Mouse (Mus musculus) cerebellum, adult 11 months (tissue): ENCODE measurements around the gene Tmem158.

Source experiments
- DNase-seq: peaks from one replicate; pipeline ENCODE4 v3.0.0; 2022

The Tmem158 gene

DNA sequence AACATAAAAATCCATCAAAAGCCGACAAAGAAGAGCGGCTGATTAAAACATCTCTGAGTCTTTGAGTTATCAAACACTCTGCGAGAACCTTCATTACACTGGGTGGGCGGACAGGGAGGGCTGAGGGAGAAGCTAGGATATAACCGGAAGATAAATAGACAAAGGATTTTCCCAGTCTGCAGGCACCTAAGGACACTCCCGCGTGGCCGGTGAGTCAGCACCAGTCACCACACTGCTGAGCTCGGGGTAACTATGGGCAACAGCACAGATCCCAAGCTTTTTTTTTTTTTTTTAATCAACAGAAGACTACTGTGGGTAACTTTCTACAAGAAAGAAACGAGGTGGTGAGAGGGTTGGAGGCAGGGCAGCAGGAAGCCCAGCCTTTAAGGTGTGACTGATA, 16.6 kb downstream of the Tmem158 start:
- no peak for DNase-seq

DNA sequence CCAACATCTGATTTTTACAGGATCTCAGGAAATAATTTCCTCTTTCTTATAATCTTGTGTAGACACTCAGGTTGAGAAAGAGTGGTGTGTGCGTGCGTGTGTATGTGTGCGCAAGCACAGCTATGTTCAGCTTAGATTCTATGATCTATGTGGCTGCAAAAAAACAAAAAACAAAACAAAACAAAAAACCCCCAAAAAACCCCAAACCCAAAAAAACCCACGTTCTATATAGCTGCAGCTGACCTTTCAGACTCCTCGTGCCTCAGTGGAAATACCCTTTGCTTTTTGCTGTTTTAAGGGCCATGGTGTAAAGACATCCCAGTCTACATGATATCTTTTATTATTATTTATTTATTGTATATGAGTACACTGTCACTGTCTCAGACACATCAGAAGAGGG, 19.4 kb downstream of the Tmem158 start:
- no peak for DNase-seq

DNA sequence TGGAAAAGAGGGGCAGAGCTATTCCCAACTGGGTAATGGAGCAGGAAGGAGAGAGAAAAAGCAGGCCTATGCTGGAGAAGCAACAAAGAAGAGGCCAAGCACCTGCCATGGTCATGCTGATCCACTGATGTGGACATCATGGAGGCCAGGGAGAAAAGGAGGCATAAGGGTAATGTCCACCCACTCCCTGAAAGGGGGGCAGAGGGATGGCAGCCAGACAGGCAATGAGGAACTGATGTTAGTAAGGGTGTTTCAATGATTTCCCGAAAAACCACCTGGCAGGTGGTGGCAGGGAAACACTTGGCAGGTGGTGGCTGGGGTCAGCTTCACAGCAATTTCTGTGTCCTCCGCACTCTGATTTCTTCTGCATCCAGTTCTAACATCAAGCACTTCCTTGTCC, 19.8 kb downstream of the Tmem158 start:
- no peak for DNase-seq

DNA sequence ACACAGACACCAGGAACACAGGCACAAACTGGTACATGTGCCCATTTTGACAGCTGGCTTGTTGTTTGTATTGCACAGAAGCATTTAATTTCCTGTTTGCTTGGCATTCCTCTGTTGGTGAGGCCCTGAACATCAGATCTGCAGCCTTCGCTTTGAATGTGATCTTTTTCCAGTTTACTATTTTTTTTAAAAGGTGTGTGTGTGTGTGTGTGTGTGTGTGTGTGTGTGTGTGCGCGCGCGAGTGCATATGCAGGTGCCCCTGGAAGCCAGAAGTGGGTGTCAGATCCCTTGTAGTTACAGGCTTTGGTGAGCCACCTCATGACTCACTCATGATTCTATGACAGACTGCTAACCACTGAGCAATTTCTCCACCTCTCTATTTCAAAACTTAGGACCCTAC, 20.3 kb downstream of the Tmem158 start:
- DNase-seq, result no peak

DNA sequence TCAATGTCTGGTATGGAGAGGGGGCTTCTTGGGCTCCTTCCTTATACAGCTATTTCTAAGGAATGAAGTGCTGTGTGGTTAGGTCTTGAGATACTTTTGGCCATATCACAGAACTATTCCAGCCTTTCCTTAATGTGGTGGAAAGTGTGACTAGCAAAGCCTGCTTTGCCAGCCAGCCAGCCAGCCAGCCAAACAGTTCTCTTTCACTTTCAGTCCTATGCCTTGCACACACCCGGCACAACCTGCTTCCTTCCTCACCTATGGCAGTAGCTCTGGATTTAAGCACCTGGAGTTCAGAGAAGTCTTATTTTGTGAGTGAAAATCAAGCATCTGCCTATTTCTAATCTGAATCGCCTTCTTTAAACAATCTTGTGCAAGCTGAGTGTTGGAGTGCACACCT, 20.9 kb downstream of the Tmem158 start:
- no peak for DNase-seq

DNA sequence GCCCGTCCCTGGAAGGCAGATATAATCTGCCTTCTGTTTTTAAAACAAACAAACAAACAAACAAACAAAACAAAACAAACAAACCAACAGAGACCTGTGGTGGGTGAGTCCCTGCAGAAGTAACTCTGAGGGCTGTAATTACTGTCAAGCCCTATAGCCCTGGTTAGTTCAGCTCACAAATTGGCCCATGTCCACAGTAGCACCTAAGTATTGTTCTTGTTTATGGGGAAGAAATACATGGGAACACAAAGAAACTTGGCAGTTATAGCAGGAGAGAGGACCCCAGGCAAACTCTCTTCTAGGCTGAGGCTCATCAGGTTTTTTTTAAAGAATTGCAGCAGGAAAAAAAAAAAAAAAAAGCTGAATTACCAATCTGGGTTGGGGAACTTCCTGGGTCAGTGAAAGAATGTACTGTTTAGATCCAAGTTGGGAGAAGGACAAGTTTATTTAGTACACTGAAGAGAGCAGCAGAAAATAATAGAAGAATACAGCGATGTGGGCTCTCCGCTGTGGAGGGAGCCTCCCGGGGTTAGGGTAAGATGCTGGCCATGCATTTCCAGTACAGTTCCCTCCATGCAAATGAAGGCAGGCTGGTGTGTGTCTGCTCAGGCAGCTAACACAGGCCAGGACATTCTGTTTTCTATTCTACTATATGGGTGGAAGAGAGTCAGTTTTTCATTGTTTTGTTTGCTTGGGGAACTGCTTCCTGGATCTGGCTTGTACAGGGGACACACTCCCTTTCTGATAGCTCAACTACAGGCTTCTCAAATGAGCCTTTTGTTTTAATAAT, 22.1 kb downstream of the Tmem158 start:
- no peak for DNase-seq

DNA sequence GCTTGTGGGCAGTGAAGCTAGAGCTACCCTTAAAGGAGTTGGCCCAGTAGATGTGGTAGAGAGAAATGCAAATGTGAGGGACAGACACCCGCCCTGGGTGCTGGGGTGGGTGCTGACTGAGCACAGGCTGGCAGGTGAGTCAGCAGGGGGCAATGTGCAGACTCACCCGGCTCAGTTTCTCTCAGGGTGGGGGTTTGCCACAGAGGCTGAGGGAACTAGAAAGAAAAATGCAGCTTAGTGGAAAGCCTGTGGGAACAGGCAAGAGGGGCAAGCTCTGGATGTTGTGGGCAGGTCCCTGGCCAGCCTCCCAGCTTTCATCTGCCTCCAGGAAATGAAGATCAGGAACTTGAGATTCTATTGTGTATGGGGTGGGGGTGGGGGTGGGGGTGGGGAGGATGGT, 22.8 kb downstream of the Tmem158 start:
- no peak for DNase-seq

DNA sequence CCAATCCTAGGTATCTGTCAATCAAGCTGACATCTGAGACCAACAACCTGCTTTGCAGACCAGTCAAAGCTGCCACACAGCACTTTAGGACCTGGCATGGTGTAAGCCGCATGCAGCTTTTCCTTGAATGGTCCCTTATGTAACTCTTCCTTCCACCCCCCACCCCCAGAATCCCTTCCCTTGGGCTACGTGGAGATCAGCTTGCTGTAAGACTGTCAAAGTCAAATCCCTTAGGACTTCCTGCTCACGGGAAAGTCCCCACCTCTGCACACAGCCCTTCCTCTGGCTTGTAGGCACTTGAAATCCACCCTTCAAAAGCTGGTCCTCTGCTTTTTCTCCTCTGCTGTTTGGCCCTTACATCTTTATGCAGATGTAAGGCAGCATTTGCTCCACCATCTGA, 24.9 kb downstream of the Tmem158 start:
- DNase-seq, result no peak

DNA sequence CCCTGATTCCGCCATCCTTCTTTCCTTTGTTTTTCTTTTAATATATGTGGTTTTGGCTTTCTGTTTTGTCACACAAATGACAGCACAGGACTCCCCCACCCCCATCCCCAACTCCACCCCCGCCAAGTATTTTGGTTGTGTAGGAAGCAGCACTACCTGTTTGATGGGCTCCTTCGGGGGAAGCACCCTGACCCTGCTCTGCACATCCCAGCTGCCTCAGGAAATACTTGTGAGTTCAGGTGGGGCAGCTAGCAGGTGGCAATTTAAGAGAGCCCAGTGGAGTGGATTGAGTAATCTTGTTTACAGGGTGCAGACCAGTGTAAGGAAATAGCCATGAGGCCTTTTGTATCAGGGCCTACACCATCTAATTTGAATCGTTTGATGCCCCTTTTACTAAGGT, 30.7 kb downstream of the Tmem158 start:
- no peak for DNase-seq

DNA sequence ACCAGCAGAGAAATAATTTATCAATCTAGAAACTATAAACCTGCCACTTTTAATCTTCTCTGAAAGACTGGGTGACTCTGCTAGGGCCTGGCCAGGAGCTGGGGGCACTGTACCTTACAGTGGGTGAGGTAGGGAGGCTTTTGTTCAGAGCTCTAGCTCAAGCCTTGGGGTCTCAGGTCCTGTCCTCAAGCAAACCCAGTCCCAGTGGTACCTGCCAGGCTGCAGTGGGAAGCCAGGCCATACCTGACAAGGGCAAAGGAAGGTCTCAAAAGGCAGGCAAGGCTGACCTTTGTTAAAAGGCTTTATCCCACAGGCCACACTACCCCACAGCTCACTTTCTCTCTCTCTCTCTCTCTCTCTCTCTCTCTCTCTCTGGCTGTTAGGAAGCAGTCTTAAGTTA, 31.9 kb downstream of the Tmem158 start:
- DNase-seq, result no peak

DNA sequence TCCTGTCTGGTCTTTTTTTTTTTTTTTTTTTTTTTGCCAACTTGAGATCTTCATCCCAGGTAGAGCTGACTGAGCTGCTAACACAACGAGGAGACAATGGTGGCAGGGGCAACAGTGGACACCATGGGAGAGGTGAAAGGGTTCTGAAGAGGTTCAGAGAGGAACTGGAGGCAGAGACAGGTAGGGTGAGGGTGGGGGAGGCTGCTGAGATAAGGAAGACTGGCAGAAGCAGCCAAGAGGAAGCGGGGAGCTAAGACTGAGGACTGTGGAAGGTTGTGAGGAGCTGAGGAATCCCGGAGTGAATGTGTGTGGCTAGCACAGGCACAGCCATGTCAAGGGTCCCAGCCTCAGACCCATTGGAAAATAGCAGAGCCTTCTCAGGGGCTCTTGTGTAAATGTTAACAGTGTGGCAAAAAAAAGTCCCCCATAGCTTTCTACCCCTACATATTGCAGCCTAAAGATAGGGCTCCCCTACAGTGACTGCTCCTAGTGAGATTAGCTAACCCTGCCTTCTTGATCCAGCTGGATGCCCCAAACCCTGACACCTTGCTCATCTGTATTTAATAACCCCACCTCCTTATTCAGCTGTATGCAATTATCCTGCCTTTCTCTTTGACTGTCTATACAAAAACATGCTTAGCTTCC, 33.3 kb downstream of the Tmem158 start:
- no peak for DNase-seq

DNA sequence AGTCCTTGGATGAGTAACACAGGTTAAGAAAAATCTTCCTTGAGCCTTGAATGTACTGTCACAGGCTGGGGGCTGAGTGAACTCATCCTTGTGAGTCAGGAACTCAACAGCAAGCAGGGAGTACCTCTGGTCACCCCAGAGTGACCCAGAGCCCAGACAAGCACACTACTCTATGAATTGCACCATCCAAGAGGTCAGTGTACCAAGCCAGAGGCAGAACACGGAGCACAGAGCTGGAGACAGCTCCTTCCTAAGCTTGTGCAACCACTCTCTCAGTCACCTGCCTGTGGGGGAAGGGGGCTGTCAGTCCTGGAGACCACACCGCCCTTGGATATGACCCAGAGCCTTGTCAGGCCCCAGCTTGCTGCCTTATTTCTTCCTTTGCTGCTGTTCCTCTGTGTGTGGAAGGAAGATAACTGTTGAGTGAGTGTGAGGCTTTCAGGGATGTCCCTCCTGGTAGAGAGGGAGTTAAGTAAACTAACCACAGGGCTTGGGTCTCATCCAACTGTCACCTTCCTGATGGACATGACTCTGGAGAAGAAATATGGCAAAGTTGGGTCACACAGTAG, 35.6 kb downstream of the Tmem158 start:
- DNase-seq, result no peak

DNA sequence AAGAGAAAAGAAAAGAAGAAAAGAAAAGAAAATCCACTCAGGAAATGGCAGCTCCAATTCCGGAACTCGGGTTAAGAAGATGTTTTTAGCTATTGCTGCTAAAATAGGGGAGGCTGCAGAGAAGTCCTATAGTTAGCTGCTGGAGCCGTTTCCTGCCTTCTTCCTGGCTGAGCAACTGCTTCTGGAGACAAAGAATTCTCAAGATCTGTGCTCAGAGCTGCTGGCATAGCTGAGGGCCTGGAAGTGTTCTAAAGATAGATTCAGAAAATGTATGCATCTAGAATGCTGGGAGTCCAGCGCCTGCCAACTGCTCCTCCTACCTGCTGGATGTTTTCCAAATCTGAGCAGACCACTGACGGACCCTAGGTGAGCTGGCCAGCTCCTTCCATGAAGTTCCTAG, 40.7 kb downstream of the Tmem158 start:
- DNase-seq, result no peak

DNA sequence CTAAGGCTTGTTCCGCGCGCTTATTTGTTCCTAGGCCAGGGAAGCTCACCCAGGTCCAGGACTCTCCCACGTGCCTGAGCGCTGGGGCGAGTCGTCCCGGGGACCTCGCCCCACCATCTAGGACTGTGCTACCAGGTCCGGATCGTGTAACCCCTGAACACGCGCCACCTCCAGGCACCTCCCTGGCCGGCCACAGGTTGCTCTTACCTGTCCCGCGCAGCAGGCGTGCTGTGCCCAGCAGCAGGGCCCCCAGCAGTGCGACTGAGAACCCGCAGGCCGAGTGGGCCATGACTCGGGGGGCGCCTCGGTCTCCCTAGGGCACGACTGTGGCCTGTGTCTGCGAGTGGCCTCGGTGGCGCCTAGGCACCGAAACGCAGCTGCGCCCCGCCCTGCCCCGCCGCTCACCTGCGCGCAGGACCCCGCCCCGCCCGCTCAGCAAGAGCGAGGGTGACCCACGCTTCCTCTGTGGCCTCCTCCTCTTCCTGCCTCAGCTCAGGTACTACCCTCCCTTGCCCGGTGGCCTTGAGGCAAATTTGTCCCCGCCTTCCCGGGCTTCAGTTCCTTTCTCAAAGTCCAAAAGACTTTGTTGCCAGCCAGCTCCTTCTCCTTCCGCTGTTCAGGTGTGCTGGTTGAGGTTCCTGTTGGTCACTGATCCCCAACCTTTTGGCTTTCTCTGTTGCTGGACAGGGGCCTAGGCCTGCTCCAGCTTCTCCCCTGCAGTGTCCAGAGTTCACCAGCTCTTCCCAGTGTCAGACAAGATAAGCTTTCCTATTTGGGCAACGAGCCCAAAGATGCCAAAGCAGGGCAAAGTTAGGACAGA, 44.7 kb downstream of the Tmem158 start, which contains the start of gene Cdcp1:
Gene Cdcp1 (minus strand): TSS at position 418 of the 820 bp plus-strand sequence.
- DNase-seq, result no peak

DNA sequence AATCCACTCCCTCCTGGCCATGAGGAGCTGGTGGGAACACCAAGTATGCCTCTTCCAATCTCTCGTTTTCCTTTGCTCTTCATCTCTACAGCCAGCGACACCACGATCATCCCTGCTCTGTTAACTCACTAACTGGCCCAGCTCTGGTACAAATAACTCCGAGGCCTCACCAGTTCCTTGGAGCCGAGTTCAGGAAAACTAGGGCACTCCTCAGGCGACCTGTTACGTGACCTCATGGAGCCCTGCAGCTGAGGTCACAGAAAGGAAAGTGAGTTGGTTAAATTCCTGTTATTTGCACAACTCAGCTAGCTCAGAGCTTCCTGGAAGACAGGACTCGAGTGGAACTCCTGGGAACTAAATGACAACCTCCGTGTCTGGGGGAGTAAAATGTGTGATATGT, 47.2 kb downstream of the Tmem158 start:
- DNase-seq, result no peak
